Mouse (Mus musculus) liver, adult 2 months (tissue): ENCODE results near the gene Cand2. TPM values are rescaled to one million over a fixed set of nuclear protein-coding genes. Genes with fewer than 3 reads are reported as not detected.

Experiments used
- DNase-seq: peaks from one replicate; pipeline ENCODE4 v3.0.0-alpha.2; 2011; ENCODE audit warnings: low read depth, low spot score; ENCODE audit errors: extremely low read depth
- H3K27ac ChIP-seq: fragments of 200-500 bp; replicated peaks from 2 replicates; pipeline ENCODE4 v1.5.1; 2012; ENCODE audit warnings: low read depth, mild to moderate bottlenecking, control low read depth, inconsistent platforms, low read length; ENCODE audit not compliant: insufficient read depth
- H3K27me3 ChIP-seq: fragments of 200-500 bp; 2 replicates; pipeline ENCODE4 v1.6.1; 2012; ENCODE audit warnings: mild to moderate bottlenecking, moderate library complexity, low read length, inconsistent platforms; ENCODE audit not compliant: control insufficient read depth, insufficient read depth
- H3K36me3 ChIP-seq: fragments of 200-500 bp; 2 replicates; pipeline ENCODE4 v1.6.1; 2012; ENCODE audit warnings: low read length, inconsistent platforms; ENCODE audit not compliant: control insufficient read depth, insufficient read depth
- H3K4me1 ChIP-seq: fragments of 200-500 bp; 2 replicates; pipeline ENCODE4 v1.6.1; 2011; ENCODE audit warnings: low read length; ENCODE audit not compliant: control insufficient read depth, insufficient read depth
- H3K4me3 ChIP-seq: fragments of 200-500 bp; 2 replicates; pipeline ENCODE4 v1.5.1; 2011; ENCODE audit warnings: low read depth, mild to moderate bottlenecking, control low read depth, low read length, moderate library complexity; ENCODE audit not compliant: insufficient read depth
- H3K79me2 ChIP-seq: fragments of 200-500 bp; 2 replicates; pipeline ENCODE4 v1.6.1; 2012; ENCODE audit warnings: inconsistent platforms, mild to moderate bottlenecking, low read length, moderate library complexity; ENCODE audit not compliant: control insufficient read depth, insufficient read depth
- H3K9ac ChIP-seq: fragments of 200-500 bp; 2 replicates; pipeline ENCODE4 v1.6.1; 2012; ENCODE audit warnings: low read depth, mild to moderate bottlenecking, control low read depth, inconsistent platforms, low read length
- CTCF ChIP-seq: fragments of 200-500 bp; IDR thresholded peaks from 2 replicates; pipeline ENCODE4 v1.5.1; 2011; ENCODE audit warnings: low read depth, low read length, control low read depth
- POLR2A ChIP-seq: fragments of 200-500 bp; IDR thresholded peaks from 2 replicates; pipeline ENCODE4 v1.6.1; 2011; ENCODE audit warnings: low read length, control low read depth; ENCODE audit not compliant: insufficient read depth; ENCODE audit errors: extremely low read depth
- WGBS: fragments of 180-500 bp; shearing (Covaris S2); methylation state at CpG from one replicate; pipeline ENCODE4 v1.1.7; 2018; 5-methylcytosine and 5-hydroxymethylcytosine counted together
- polyA plus RNA-seq: library from polyadenylated mRNA; depleted of rRNA; stranded (reverse); fragments of >200 nt; gene quantifications from 2 replicates; pipeline ENCODE4 v1.2.3, GENCODE M21; 2012; rRNA removed
- total RNA-seq: library from RNA; depleted of rRNA; stranded (reverse); fragments of >200 nt; gene quantifications from 2 replicates; pipeline ENCODE4 v1.2.3, GENCODE M21; 2014; rRNA removed

Gene Cand2
- total and polyA plus RNA-seq, 2 experiments: 0.18 to 0.57 TPM

GRCm38 (mm10) chr6:115853985-115854384 lies 79.6 kb downstream of the Cand2 start:
- TF ChIP-seq CTCF (no peak), POLR2A (no peak)
- Histone ChIP-seq H3K27ac (no peak overlapping the region), H3K36me3 (no peaks in the 10 kb centered on the region), H3K9ac (no peak overlapping the region), H3K79me2 (no peaks in the 10 kb centered on the region), H3K4me3 (no peak overlapping the region), H3K27me3 (no peaks in the 10 kb centered on the region), H3K4me1 (0 out of 2 replicates have a peak, but pooled peaks cover 3% of the 10 kb centered on the region)
- no peak for DNase-seq
- 54% methylated on average over 7 of the region's 7 CpGs for WGBS

DNA sequence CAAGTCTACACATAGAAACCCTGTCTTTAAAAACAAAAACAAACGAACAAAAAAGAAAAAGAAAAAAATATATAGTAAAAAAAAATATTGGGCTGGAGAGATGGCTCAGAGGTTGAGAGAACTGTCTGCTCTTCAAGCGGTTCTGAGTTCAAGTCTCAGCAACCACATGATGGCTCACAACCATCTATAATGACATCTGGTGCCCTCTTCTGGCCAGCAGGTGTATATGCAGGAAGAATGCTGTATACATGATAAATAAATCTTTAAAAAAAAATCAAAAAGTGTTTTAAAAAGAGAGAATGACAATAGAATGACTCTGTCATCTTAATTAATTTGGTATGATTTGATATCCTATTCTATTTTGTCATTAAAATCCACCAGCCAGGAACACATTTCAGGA lies 80.1 kb downstream of the Cand2 start:
- 0 out of 2 replicates have a peak, but pooled peaks cover 7% of the 10 kb centered on the region for H3K4me1 ChIP-seq
- 73% methylated on average over 2 of the region's 2 CpGs for WGBS
- H3K36me3 ChIP-seq: no peaks in the 10 kb centered on the region
- TF ChIP-seq CTCF: 0 out of 2 replicates have a peak, but pooled peaks have one; percentile 15
- no peak for TF ChIP-seq POLR2A
- no peak overlapping the region for H3K4me3 ChIP-seq
- no peaks in the 10 kb centered on the region for H3K27me3 ChIP-seq
- DNase-seq: no peak
- H3K9ac ChIP-seq: no peak overlapping the region
- no peaks in the 10 kb centered on the region for H3K79me2 ChIP-seq
- H3K27ac ChIP-seq: no peak overlapping the region

Other genes starting within 250 kb of the Cand2 start
- gene Tsen2, start 229.9 kb upstream of the Cand2 start, total RNA-seq: 4.1 and 5.6 TPM in 2 replicates
- 2.8 and 3.4 TPM in 2 replicates for gene Tsen2, start 229.9 kb upstream of the Cand2 start, polyA plus RNA-seq
- 19.2 and 19.5 TPM in 2 replicates for gene Mkrn2os, start 182.0 kb upstream of the Cand2 start, total RNA-seq
- 25.4 and 29.3 TPM in 2 replicates for gene Mkrn2os, start 182.0 kb upstream of the Cand2 start, polyA plus RNA-seq
- 18.9 and 19.9 TPM in 2 replicates for gene Mkrn2, start 172.6 kb upstream of the Cand2 start, total RNA-seq
- gene Mkrn2, start 172.6 kb upstream of the Cand2 start, polyA plus RNA-seq: 44.0 and 58.1 TPM in 2 replicates
- gene Raf1, start 97.9 kb upstream of the Cand2 start, total RNA-seq: 71.0 and 92.3 TPM in 2 replicates
- 90.3 and 129 TPM in 2 replicates for gene Raf1, start 97.9 kb upstream of the Cand2 start, polyA plus RNA-seq
- not detected in 2 replicates for gene Tmem40, start 12.1 kb upstream of the Cand2 start, total RNA-seq
- 0.10 TPM in 1 of 2 replicates, not detected in the other for gene Tmem40, start 12.1 kb upstream of the Cand2 start, polyA plus RNA-seq
- gene Rpl32, start 34.2 kb downstream of the Cand2 start, total RNA-seq: 1,017 and 1,033 TPM in 2 replicates
- 177 and 193 TPM in 2 replicates for gene Rpl32, start 34.2 kb downstream of the Cand2 start, polyA plus RNA-seq
- gene Efcab12, start 63.9 kb downstream of the Cand2 start, total RNA-seq: 0.07 and 0.09 TPM in 2 replicates
- 0.05 and 0.11 TPM in 2 replicates for gene Efcab12, start 63.9 kb downstream of the Cand2 start, polyA plus RNA-seq
- 1.1 and 1.8 TPM in 2 replicates for gene Mbd4, start 78.8 kb downstream of the Cand2 start, total RNA-seq
- gene Mbd4, start 78.8 kb downstream of the Cand2 start, polyA plus RNA-seq: 0.21 and 0.31 TPM in 2 replicates
- 3.0 and 3.6 TPM in 2 replicates for gene Ift122, start 78.9 kb downstream of the Cand2 start, total RNA-seq
- 2.0 TPM in 2 replicates for gene Ift122, start 78.9 kb downstream of the Cand2 start, polyA plus RNA-seq
- gene Rho, start 157.2 kb downstream of the Cand2 start, total RNA-seq: not detected in 2 replicates
- gene Rho, start 157.2 kb downstream of the Cand2 start, polyA plus RNA-seq: 0.04 TPM in 1 of 2 replicates, not detected in the other
- not detected in 2 replicates for gene H1foo, start 170.4 kb downstream of the Cand2 start, total RNA-seq
- not detected in 2 replicates for gene H1foo, start 170.4 kb downstream of the Cand2 start, polyA plus RNA-seq
- 12.4 and 17.4 TPM in 2 replicates for gene Plxnd1, start 220.5 kb downstream of the Cand2 start, total RNA-seq
- 12.1 and 18.4 TPM in 2 replicates for gene Plxnd1, start 220.5 kb downstream of the Cand2 start, polyA plus RNA-seq